Mouse (Mus musculus) macrophage (primary cell): ENCODE measurements around the gene Trim2. TPM values are rescaled to one million over a fixed set of nuclear protein-coding genes. Genes with fewer than 3 reads are reported as not detected.

ENCODE experiments used
- H3K27ac ChIP-seq: fragments of 350-480 bp; formaldehyde crosslinking; 2 replicates; pipeline ENCODE4 v1.9.0; 2021
- H3K36me3 ChIP-seq: fragments of 350-480 bp; formaldehyde crosslinking; 2 replicates; pipeline ENCODE4 v1.9.0; 2021; ENCODE audit errors: inconsistent target
- H3K4me3 ChIP-seq: fragments of 350-480 bp; formaldehyde crosslinking; 2 replicates; pipeline ENCODE4 v1.9.0; 2021; ENCODE audit errors: inconsistent target
- H3K79me2 ChIP-seq: fragments of 350-480 bp; formaldehyde crosslinking; 2 replicates; pipeline ENCODE4 v1.9.0; 2021; ENCODE audit errors: inconsistent target
- WGBS: methylation state at CpG from one replicate; pipeline ENCODE4 v1.1.7; 2026; ENCODE audit warnings: inconsistent platforms; ENCODE audit not compliant: missing documents; 5-methylcytosine and 5-hydroxymethylcytosine counted together
- polyA plus RNA-seq: library from polyadenylated mRNA; stranded (reverse); fragments of 250-400 nt; gene quantifications from 3 replicates; pipeline ENCODE4 v1.2.4, GENCODE M21; 2018; ENCODE audit warnings: inconsistent platforms

Trim2 gene
- polyA plus RNA-seq, 1 experiment from 2014 or later, result 1.1 TPM

GRCm38 (mm10) chr3:84243116-84243515, 63.6 kb downstream of the Trim2 start:
- Histone ChIP-seq H3K79me2 (no peaks in the 10 kb centered on the region), H3K4me3 (no peak overlapping the region), H3K27ac (no peak overlapping the region), H3K36me3 (no peaks in the 10 kb centered on the region)
- WGBS, result 71% methylated on average over 3 of the region's 3 CpGs

- WGBS, result 91% methylated on average over 4 of the region's 4 CpGs
- Histone ChIP-seq H3K79me2 (no peaks in the 10 kb centered on the region), H3K36me3 (no peaks in the 10 kb centered on the region), H3K4me3 (no peak overlapping the region), H3K27ac (no peak overlapping the region)
These were observed 64.2 kb downstream of the Trim2 start for GRCm38 (mm10) chr3:84242497-84242896.

GRCm38 (mm10) chr3:84241098-84241497, 65.6 kb downstream of the Trim2 start:
- Histone ChIP-seq H3K27ac (no peak overlapping the region), H3K36me3 (no peaks in the 10 kb centered on the region), H3K79me2 (no peaks in the 10 kb centered on the region), H3K4me3 (no peak overlapping the region)
- WGBS, result 89% methylated on average over 4 of the region's 4 CpGs

- WGBS, result 91% methylated on average over 10 of the region's 10 CpGs
- H3K79me2 ChIP-seq, result no peaks in the 10 kb centered on the region
- H3K4me3 ChIP-seq, result no peak overlapping the region
- no peaks in the 10 kb centered on the region for H3K36me3 ChIP-seq
- no peak overlapping the region for H3K27ac ChIP-seq
These were observed 71.0 kb downstream of the Trim2 start for GRCm38 (mm10) chr3:84235420-84236304.

GRCm38 (mm10) chr3:84234562-84234961, 72.1 kb downstream of the Trim2 start:
- Histone ChIP-seq H3K27ac (no peak overlapping the region), H3K36me3 (no peaks in the 10 kb centered on the region)
- WGBS, result 100% methylated on average over 4 of the region's 4 CpGs

GRCm38 (mm10) chr3:84233663-84234415, 72.8 kb downstream of the Trim2 start:
- H3K79me2 ChIP-seq, result no peaks in the 10 kb centered on the region
- H3K27ac ChIP-seq, result no peak overlapping the region
- no peaks in the 10 kb centered on the region for H3K36me3 ChIP-seq
- no peak overlapping the region for H3K4me3 ChIP-seq
- WGBS, result 87% methylated on average over 5 of the region's 5 CpGs

More at GRCm38 (mm10) chr3:84234562-84234961, 72.1 kb downstream of the Trim2 start:
- Histone ChIP-seq H3K79me2 (no peaks in the 10 kb centered on the region), H3K4me3 (no peak overlapping the region)

GRCm38 (mm10) chr3:84232312-84232711, 74.4 kb downstream of the Trim2 start:
- H3K36me3 ChIP-seq, result no peaks in the 10 kb centered on the region
- 92% methylated on average over 6 of the region's 6 CpGs for WGBS
- H3K4me3 ChIP-seq, result no peak overlapping the region

GRCm38 (mm10) chr3:84230988-84231387, 75.7 kb downstream of the Trim2 start:
- no peak overlapping the region for H3K4me3 ChIP-seq
- H3K27ac ChIP-seq, result no peak overlapping the region
- H3K36me3 ChIP-seq, result no peaks in the 10 kb centered on the region
- H3K79me2 ChIP-seq, result no peaks in the 10 kb centered on the region
- 14% methylated on average over 3 of the region's 3 CpGs for WGBS

More at GRCm38 (mm10) chr3:84232312-84232711, 74.4 kb downstream of the Trim2 start:
- Histone ChIP-seq H3K79me2 (no peaks in the 10 kb centered on the region), H3K27ac (no peak overlapping the region)

- Histone ChIP-seq H3K36me3 (no peaks in the 10 kb centered on the region), H3K4me3 (peak overlapping the region; percentile 51), H3K27ac (no peak overlapping the region), H3K79me2 (no peaks in the 10 kb centered on the region)
- 24% methylated on average over 15 of the region's 15 CpGs for WGBS
These were observed 77.8 kb downstream of the Trim2 start for GRCm38 (mm10) chr3:84228911-84229310.

- 3% methylated on average over 18 of the region's 18 CpGs for WGBS
- no peaks in the 10 kb centered on the region for H3K36me3 ChIP-seq
- peak overlapping the region; percentile 51 for H3K4me3 ChIP-seq
- H3K79me2 ChIP-seq, result no peaks in the 10 kb centered on the region
- H3K27ac ChIP-seq, result no peak overlapping the region; the same call in 1 of the 2 replicates
These were observed 78.3 kb downstream of the Trim2 start for GRCm38 (mm10) chr3:84228203-84228870.

GRCm38 (mm10) chr3:84227628-84228027, 79.0 kb downstream of the Trim2 start:
- H3K4me3 ChIP-seq, result no peak overlapping the region
- H3K79me2 ChIP-seq, result no peaks in the 10 kb centered on the region
- H3K27ac ChIP-seq, result no peak overlapping the region
- H3K36me3 ChIP-seq, result no peaks in the 10 kb centered on the region
- WGBS, result 85% methylated on average over 8 of the region's 8 CpGs

GRCm38 (mm10) chr3:84224982-84225381, 81.7 kb downstream of the Trim2 start:
- WGBS, result 0% methylated on average over 2 of the region's 2 CpGs
- H3K4me3 ChIP-seq, result no peak overlapping the region
- H3K79me2 ChIP-seq, result no peaks in the 10 kb centered on the region
- H3K36me3 ChIP-seq, result no peaks in the 10 kb centered on the region
- H3K27ac ChIP-seq, result no peak overlapping the region

GRCm38 (mm10) chr3:84220748-84221147, 85.9 kb downstream of the Trim2 start:
- no peaks in the 10 kb centered on the region for H3K36me3 ChIP-seq
- H3K4me3 ChIP-seq, result peak overlapping the region; percentile 45
- 6% methylated on average over 11 of the region's 11 CpGs for WGBS
- H3K79me2 ChIP-seq, result no peaks in the 10 kb centered on the region
- peak overlapping the region; percentile 8; the same call in 1 of the 2 replicates for H3K27ac ChIP-seq

GRCm38 (mm10) chr3:84220326-84220725, 86.4 kb downstream of the Trim2 start:
- 8% methylated on average over 9 of the region's 9 CpGs for WGBS
- Histone ChIP-seq H3K4me3 (peak overlapping the region; percentile 45), H3K27ac (peak overlapping the region; percentile 8; the same call in 1 of the 2 replicates), H3K36me3 (no peaks in the 10 kb centered on the region), H3K79me2 (no peaks in the 10 kb centered on the region)
